Mouse (Mus musculus): Measurements from ENCODE around the gene Olfr1440. TPM values are rescaled to one million over a fixed set of nuclear protein-coding genes. Genes with fewer than 3 reads are reported as not detected.
A peak's percentile ranks its signal among the peaks of the same experiment; 100 is the strongest.

Olfr1440 gene
- polyA plus RNA-seq (2014; fragmentation: Nextera tagmentation; extraction: Ambion mirVana), result not detected in 2 replicates

DNA sequence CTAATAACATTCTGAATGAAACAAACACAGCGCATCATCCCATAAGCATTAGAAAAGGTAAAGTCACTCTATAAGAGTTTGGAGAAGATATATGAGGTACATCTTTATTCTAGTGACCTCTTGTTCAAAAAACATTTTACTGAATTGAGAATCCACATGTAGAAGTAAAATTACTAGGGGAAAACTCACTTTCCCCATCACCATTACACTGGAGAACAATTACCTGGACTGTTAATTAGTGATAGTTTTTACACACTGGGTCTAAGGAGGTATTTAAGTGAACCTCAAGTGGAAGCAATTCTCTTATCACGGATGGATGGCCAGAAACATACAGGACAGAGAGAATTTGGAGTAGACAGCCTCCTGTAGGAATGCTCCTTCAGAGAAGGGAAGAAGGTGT, at the start of gene Olfr1440:
TSS of gene Olfr1440 (plus strand) at position 301 of the 400 bp plus-strand sequence.
- no peak for ATAC-seq
- no peak within 1 kb of the TSS for H3K9ac ChIP-seq (ENCODE audit: low read length)

DNA sequence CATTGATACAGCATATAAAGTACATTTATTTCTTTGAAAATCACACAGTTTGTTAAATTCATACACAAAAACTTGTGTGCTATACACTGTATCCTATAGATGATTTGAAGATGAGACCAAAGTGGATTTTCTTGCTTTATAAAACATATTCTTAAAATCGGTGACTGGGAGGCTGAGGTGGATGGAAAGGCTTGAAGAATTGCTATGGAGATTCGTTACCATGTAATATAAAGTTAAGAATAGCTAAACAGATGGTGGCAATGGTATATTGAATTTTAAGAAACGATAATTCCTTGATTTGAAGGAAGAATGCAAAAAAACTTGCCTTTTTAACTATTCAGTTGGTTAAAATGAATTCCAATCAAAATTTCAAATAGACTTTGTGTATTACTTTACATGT, 14.1 kb upstream of the Olfr1440 start:
- Histone ChIP-seq H3K9me3 (replicated peaks; ENCODE audit: control insufficient read depth, low read length) (no peaks in the 10 kb centered on the region), H3K4me2 (ENCODE audit: low read length) (no peak overlapping the region), H3K4me3 (ENCODE audit: low read depth, low read length) (no peak overlapping the region), H3K4me1 (ENCODE audit: control insufficient read depth, insufficient read depth, low read length) (no peaks in the 10 kb centered on the region), H3K9ac (ENCODE audit: low read length) (no peak overlapping the region), H3K27me3 (replicated peaks; ENCODE audit: control insufficient read depth, insufficient read depth, low read length) (no peaks in the 10 kb centered on the region), H3K27ac (ENCODE audit: low read depth, low read length) (no peak overlapping the region), H3K36me3 (ENCODE audit: control insufficient read depth, insufficient read depth, low read length) (no peaks in the 10 kb centered on the region)
- DNase-seq (ENCODE audit: low spot score), result no peak
- no peak for ATAC-seq
- WGBS, result 82% methylated on average over 3 of the region's 3 CpGs

More for the DNA sequence above, at the start of gene Olfr1440:
- Histone ChIP-seq H3K27me3 (replicated peaks; ENCODE audit: control insufficient read depth, insufficient read depth, low read length) (no peaks in the 10 kb centered on the region), H3K36me3 (ENCODE audit: control insufficient read depth, insufficient read depth, low read length) (no peaks in the 10 kb centered on the region), H3K4me1 (ENCODE audit: control insufficient read depth, insufficient read depth, low read length) (no peaks in the 10 kb centered on the region), H3K4me2 (ENCODE audit: low read length) (no peak within 1 kb of the TSS), H3K27ac (ENCODE audit: low read depth, low read length) (no peak within 1 kb of the TSS), H3K4me3 (ENCODE audit: low read depth, low read length) (no peak within 1 kb of the TSS), H3K9me3 (replicated peaks; ENCODE audit: control insufficient read depth, low read length) (no peaks in the 10 kb centered on the region)
- 85% methylated on average over 2 of the region's 2 CpGs for WGBS
- no peak for DNase-seq (ENCODE audit: low spot score)

DNA sequence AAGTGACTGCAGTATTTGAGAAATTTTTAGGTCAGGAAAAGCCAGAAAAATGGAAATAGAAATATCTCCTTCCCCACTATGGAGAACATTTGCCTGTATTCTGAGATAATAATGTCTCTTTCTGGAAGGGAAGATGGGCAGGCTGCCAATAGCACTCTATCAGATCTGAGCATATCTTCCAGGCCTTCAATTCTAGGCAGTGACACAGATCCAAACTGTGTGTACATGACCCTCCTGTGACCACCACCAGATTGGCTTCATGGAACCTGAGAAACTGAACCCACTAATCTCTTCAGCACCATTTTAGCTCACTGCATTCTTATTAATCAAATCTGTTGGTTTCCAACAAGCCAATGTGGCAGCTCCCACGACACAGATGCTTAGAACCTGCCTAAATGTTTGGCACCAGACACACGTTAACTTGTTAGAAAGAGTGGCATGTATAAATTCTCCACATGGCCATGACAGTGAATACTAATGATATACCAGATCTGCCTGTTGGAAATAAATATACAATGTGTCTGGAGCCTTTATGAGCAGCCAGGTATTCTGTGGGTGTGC, 12.5 kb upstream of the Olfr1440 start:
- H3K9ac ChIP-seq (ENCODE audit: low read length), result no peak overlapping the region
- H3K36me3 ChIP-seq (ENCODE audit: control insufficient read depth, insufficient read depth, low read length), result no peaks in the 10 kb centered on the region
- H3K4me2 ChIP-seq (ENCODE audit: low read length), result no peak overlapping the region
- H3K4me1 ChIP-seq (ENCODE audit: control insufficient read depth, insufficient read depth, low read length), result no peaks in the 10 kb centered on the region
- H3K4me3 ChIP-seq (ENCODE audit: low read depth, low read length), result no peak overlapping the region
- WGBS, result 56% methylated on average over 2 of the region's 2 CpGs
- no peaks in the 10 kb centered on the region for H3K27me3 ChIP-seq (replicated peaks; ENCODE audit: control insufficient read depth, insufficient read depth, low read length)
- DNase-seq (ENCODE audit: low spot score) (peak; percentile 16), ATAC-seq (no peak)
- no peaks in the 10 kb centered on the region for H3K9me3 ChIP-seq (replicated peaks; ENCODE audit: control insufficient read depth, low read length)
- H3K27ac ChIP-seq (ENCODE audit: low read depth, low read length), result no peak overlapping the region

DNA sequence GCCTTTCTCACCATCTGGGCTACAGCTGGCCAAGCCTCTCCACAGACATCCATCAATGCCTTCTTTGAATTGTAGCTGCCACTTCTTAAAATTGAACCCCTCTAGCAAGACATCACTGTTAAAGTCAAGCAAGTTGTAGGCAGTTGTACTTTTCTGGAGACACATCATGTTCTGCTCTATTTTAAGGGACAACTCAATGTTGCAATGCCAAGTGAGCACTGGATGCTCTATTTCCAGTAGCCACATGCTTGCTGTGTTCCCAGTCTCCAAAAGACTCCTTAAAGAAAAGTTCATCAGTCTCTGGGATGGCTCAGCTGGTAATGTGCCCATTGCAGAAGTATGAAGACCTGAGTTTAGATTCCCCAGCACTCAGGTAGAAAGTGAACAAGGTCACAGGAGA, 26.7 kb downstream of the Olfr1440 start:
- H3K4me2 ChIP-seq (ENCODE audit: low read length), result no peak overlapping the region
- no peaks in the 10 kb centered on the region for H3K36me3 ChIP-seq (ENCODE audit: control insufficient read depth, insufficient read depth, low read length)
- ATAC-seq (no peak), DNase-seq (ENCODE audit: low spot score) (no peak)
- H3K4me3 ChIP-seq (ENCODE audit: low read depth, low read length), result no peak overlapping the region
- H3K27me3 ChIP-seq (replicated peaks; ENCODE audit: control insufficient read depth, insufficient read depth, low read length), result no peaks in the 10 kb centered on the region
- H3K27ac ChIP-seq (ENCODE audit: low read depth, low read length), result no peak overlapping the region
- H3K9me3 ChIP-seq (replicated peaks; ENCODE audit: control insufficient read depth, low read length), result no peaks in the 10 kb centered on the region
- H3K9ac ChIP-seq (ENCODE audit: low read length), result no peak overlapping the region
- H3K4me1 ChIP-seq (ENCODE audit: control insufficient read depth, insufficient read depth, low read length), result no peaks in the 10 kb centered on the region

DNA sequence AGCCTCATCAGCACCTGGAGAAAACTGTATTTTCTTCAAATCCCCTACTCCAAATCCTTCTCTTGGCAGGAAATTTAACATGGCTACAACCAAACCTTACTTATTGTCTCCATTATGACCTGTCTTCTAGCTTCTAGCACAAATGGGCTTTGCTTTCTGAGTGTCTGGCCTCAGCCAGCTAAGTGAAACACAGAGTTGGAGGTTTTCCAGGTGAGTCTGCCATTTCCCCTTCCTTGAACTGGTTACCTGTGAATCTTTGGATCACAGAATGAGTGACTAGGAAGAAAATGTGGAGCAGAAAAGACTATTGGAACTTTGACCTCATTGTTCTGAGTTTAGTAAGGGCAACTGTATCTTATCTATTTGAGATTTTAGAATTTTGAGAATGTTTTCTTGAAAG, 30.3 kb downstream of the Olfr1440 start, which contains the start of gene Olfr1441:
TSS of gene Olfr1441 (plus strand) at position 73 of the 400 bp plus-strand sequence.
- H3K4me3 ChIP-seq (ENCODE audit: low read depth, low read length), result no peak within 1 kb of the TSS
- H3K27ac ChIP-seq (ENCODE audit: low read depth, low read length), result no peak within 1 kb of the TSS
- H3K4me1 ChIP-seq (ENCODE audit: control insufficient read depth, insufficient read depth, low read length), result no peaks in the 10 kb centered on the region
- H3K9me3 ChIP-seq (replicated peaks; ENCODE audit: control insufficient read depth, low read length), result no peaks in the 10 kb centered on the region
- DNase-seq (ENCODE audit: low spot score) (no peak), ATAC-seq (no peak)
- no peaks in the 10 kb centered on the region for H3K27me3 ChIP-seq (replicated peaks; ENCODE audit: control insufficient read depth, insufficient read depth, low read length)
- H3K4me2 ChIP-seq (ENCODE audit: low read length), result no peak within 1 kb of the TSS
- no peak within 1 kb of the TSS for H3K9ac ChIP-seq (ENCODE audit: low read length)
- no peaks in the 10 kb centered on the region for H3K36me3 ChIP-seq (ENCODE audit: control insufficient read depth, insufficient read depth, low read length)

DNA sequence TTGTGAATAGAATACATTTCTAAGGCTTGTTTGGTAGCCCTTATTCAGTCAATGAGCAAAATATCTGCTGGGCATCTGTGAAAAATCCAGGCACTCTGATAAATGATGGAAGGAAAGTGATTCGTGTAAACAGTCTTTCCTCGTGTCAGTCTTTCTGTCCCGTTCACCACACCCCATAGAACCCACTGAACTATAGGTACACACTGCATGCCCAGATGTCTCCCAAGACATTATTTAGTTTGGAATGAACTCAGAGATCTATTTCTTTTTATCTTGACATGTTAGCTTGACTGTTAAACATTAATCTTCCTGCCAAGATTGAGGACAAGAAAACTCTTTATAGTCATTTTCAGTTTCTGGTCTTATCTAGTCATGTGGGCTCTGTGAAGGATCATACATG, 31.2 kb downstream of the Olfr1440 start:
- Histone ChIP-seq H3K4me3 (ENCODE audit: low read depth, low read length) (no peak overlapping the region), H3K4me2 (ENCODE audit: low read length) (no peak overlapping the region), H3K9ac (ENCODE audit: low read length) (no peak overlapping the region), H3K36me3 (ENCODE audit: control insufficient read depth, insufficient read depth, low read length) (no peaks in the 10 kb centered on the region), H3K4me1 (ENCODE audit: control insufficient read depth, insufficient read depth, low read length) (no peaks in the 10 kb centered on the region), H3K27me3 (replicated peaks; ENCODE audit: control insufficient read depth, insufficient read depth, low read length) (no peaks in the 10 kb centered on the region), H3K27ac (ENCODE audit: low read depth, low read length) (no peak overlapping the region), H3K9me3 (replicated peaks; ENCODE audit: control insufficient read depth, low read length) (no peaks in the 10 kb centered on the region)
- ATAC-seq (no peak), DNase-seq (ENCODE audit: low spot score) (no peak)
- WGBS, result 92% methylated on average over 3 of the region's 3 CpGs

DNA sequence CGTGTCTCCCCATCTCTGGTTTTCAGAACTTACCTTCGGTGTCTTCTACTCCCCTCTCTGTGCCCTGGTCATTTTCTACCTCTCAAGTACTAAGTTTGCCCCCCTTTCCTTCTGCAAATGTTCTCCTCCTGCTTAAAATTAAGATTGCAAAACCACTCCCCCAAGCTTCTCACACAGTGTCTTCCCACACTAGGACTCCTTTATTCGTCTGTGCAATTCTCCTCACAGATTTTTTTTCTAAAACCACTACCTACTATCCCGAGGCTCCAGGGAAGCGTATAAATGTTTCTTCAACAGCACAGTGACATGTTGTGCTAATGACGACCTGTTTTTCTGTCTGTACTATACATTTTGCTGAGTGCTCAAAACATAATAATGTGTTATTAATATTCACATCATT, 33.5 kb downstream of the Olfr1440 start:
- Histone ChIP-seq H3K27ac (ENCODE audit: low read depth, low read length) (no peak overlapping the region), H3K9me3 (replicated peaks; ENCODE audit: control insufficient read depth, low read length) (no peaks in the 10 kb centered on the region), H3K4me3 (ENCODE audit: low read depth, low read length) (no peak overlapping the region), H3K36me3 (ENCODE audit: control insufficient read depth, insufficient read depth, low read length) (no peaks in the 10 kb centered on the region), H3K9ac (ENCODE audit: low read length) (no peak overlapping the region), H3K27me3 (replicated peaks; ENCODE audit: control insufficient read depth, insufficient read depth, low read length) (no peaks in the 10 kb centered on the region), H3K4me2 (ENCODE audit: low read length) (no peak overlapping the region), H3K4me1 (ENCODE audit: control insufficient read depth, insufficient read depth, low read length) (no peaks in the 10 kb centered on the region)
- ATAC-seq (no peak), DNase-seq (ENCODE audit: low spot score) (no peak)
- WGBS, result 82% methylated on average over 6 of the region's 6 CpGs

DNA sequence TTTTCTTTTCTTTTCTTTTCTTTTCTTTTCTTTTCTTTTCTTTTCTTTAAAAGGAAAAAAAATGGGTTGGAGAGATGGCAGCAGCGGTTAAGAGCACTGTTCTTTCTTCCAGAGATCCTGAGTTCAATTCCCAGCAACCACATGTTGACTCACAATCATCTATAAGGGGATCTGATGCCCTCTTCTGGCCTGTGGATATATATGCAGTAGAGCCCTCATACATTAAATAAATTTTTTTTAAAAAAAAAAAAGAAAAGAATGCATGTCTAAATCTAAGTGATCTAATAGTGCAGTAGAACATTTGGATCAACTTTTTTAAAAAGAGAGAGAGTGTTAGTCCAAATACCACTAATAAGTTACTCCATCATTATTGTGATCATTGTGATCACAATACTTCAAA, 34.6 kb downstream of the Olfr1440 start:
- Histone ChIP-seq H3K4me2 (ENCODE audit: low read length) (no peak overlapping the region), H3K27ac (ENCODE audit: low read depth, low read length) (no peak overlapping the region), H3K9me3 (replicated peaks; ENCODE audit: control insufficient read depth, low read length) (no peaks in the 10 kb centered on the region), H3K4me3 (ENCODE audit: low read depth, low read length) (no peak overlapping the region), H3K36me3 (ENCODE audit: control insufficient read depth, insufficient read depth, low read length) (no peaks in the 10 kb centered on the region), H3K9ac (ENCODE audit: low read length) (no peak overlapping the region), H3K27me3 (replicated peaks; ENCODE audit: control insufficient read depth, insufficient read depth, low read length) (no peaks in the 10 kb centered on the region), H3K4me1 (ENCODE audit: control insufficient read depth, insufficient read depth, low read length) (no peaks in the 10 kb centered on the region)
- WGBS, result 67% methylated on average over 1 of the region's 1 CpGs
- DNase-seq (ENCODE audit: low spot score), result no peak
- ATAC-seq, result no peak

DNA sequence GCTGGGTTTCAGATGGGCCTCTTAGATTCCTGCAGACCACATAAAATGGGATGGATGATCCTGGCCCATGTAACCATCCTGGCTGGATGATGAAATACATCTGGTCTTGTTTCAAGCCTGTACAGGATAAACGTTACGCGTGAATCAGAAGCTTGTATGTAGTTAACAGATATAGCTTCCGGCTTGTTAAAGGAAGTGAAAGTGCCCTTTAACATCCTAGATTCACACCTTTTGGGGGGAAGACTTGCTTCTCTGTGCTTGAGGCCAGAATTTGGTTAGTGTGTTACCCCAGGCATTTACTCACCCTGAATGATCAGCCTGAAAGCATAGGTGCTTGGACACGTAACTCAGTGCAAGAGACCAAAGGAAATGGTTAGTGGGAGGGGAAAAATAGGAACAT, 40.0 kb downstream of the Olfr1440 start:
- no peak overlapping the region for H3K4me2 ChIP-seq (ENCODE audit: low read length)
- no peaks in the 10 kb centered on the region for H3K36me3 ChIP-seq (ENCODE audit: control insufficient read depth, insufficient read depth, low read length)
- ATAC-seq (no peak), DNase-seq (ENCODE audit: low spot score) (no peak)
- no peaks in the 10 kb centered on the region for H3K9me3 ChIP-seq (replicated peaks; ENCODE audit: control insufficient read depth, low read length)
- no peaks in the 10 kb centered on the region for H3K27me3 ChIP-seq (replicated peaks; ENCODE audit: control insufficient read depth, insufficient read depth, low read length)
- H3K9ac ChIP-seq (ENCODE audit: low read length), result no peak overlapping the region
- H3K27ac ChIP-seq (ENCODE audit: low read depth, low read length), result no peak overlapping the region
- 95% methylated on average over 5 of the region's 5 CpGs for WGBS
- H3K4me1 ChIP-seq (ENCODE audit: control insufficient read depth, insufficient read depth, low read length), result no peaks in the 10 kb centered on the region
- no peak overlapping the region for H3K4me3 ChIP-seq (ENCODE audit: low read depth, low read length)

Data from forebrain, embryonic 14.5 days (tissue).